Mouse (Mus musculus): ENCODE results near the gene Scn4b.

Scn4b gene

DNA sequence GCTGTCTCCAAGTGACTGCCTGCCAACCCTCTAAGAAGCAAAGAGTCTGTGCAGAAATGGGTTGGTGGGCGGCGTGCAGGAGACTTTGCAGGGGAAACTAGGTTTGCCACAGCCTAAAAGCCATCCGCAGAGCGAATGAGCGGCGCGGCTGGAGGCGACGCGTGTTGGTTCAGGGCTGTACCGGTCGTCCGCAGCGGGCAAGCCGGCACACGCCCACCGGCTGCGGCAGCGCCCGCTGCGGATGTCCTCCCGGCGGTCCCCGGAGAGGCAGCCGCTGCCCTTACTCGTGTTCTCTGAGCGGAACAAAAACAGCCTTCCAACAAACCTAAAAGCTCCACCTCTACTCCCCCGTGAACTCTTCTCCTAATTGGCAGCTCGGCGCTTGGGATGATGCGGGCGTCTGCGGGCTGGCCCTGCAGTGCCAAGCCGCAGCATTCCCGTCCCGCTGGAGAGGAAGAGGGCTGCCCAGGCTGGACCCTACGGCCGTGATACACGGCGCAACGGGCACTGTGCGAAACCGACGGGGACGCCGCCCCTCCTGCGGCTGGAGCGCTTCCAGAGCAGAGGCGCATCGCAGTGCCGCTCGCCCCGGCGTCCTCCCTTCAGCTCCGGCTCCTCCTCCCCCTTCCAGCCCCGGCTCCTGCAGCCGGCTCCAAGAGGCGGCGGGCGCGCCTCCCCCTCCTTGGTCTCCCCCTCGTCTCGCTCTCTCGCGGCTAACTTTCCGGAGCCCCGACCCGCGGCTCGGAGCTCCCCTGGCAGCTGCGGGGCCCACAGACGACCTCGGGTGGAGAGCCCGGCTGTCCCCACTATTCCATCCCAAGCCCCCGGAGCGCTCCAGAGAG, at the start of gene Scn4b:
TSS of gene Scn4b (plus strand) at position 205 of the 842 bp plus-strand sequence.
- no peak for DNase-seq (ENCODE audit: low read depth, low spot score)

DNA sequence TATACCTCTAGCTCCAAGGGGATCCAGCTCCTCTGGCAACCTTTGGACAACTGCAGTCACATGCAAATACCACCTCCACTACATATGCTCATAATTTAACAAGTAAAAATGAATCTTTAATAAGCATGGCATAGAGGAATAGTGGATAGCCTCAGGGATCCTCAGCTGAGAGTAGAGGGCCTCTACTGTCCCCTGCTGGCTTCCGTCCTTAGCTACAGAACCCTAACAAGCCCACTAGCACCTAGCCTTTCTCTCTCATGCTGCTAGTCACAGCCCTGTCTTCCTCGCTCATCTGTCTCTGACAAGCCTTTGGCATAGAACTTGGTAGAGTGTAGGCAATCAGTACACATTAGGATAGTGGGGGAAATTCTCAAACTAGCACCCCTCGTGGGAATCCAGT, 47.4 kb upstream of the Scn4b start:
- no peak for DNase-seq (ENCODE audit: low read depth, low spot score)

DNA sequence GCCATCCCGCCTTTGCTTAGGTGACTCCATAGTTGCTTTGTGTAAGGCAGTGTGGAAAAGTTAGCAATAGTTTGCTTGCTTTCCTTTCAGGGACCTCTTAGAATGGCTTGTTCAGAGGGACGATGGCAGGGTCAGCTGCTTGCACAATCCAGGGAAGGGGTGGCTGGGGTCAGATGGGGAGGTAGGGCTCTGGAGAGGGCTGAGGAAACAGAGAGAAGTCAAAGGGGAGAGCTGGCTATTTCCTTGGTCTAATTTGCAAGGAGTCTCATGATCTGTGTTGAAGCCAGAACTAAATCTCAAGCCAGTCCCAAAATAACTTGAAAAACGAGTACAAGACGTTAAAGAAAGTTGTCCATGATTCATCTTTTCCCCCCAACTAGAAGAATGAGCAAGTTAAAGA, 45.6 kb upstream of the Scn4b start:
- no peak for DNase-seq (ENCODE audit: low read depth, low spot score)

DNA sequence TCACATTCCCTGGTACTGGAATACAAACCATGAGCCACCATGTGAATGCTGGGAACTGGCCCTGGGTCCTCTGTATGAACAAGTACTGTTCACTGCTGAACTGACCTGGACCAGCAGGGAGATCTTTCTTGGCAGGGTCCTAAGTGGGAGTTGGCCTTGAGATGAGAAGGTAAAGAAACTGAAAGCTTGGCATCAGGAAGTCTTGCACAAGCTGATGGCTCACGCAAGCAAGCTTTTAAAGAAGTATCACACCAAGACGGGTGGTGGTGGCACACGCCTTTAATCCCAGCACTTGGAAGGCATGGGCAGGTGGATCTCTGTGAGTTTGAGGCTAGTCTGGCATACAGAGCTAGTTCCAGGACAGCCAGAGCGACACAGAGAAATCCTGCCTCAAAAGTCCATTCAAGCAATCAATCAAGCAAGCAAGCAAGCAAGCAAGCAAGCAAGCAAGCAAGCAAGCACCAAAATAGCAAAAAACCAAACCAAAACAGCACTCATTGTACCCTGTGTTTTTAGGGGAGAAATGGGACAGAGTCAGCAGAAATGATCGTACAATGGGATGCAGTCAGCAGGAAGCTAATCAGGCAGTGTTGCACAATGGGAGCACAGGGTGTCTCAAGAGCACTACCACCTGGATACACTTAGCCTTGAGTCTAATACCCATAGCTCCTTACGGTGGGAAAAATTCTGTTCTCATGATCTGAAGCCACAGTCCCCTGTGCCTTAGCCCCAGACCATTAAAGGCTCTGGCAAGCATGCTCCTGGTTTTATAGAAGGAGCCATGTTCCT, 42.9 kb upstream of the Scn4b start:
- DNase-seq (ENCODE audit: low read depth, low spot score): no peak

DNA sequence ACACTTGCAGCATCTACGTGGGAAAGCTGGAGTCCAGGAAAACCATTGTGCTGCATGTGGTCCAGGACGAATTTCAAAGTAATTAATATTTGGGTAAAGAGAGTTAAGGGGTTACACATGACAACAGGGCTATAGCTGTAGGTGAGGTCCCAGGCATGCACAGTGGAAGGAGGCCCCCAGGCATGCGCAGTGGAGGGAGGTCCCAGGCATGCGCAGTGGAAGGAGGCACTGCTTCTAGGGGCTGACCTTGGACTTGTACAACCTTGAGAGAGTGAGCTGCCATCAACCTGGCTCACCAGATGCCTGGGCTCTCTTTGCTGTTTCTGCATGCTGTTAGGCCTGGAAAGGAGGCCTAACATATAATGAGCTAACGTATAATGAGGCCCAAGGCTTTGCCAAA, 40.3 kb upstream of the Scn4b start:
- DNase-seq (ENCODE audit: low read depth, low spot score): no peak

DNA sequence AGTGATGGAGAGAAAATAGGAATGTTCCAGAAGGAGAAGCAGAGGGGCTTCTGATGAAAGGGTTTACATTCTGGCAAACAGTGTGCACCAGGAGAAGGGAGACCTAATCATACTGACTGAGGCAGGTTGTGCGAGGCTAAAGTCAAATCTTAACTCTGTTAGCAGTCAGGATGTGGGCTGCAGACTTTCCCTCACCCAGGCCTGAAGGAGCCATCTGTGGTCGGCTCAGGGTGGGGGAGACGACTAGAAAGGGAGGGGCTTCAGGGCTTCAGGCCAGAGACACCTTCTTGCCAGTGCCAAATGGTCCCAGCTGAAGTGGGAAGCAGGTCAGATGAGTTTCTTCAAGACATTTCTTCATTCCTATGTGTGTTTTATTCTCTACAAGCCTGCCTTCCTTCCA, 39.8 kb upstream of the Scn4b start:
- DNase-seq (ENCODE audit: low read depth, low spot score): no peak

DNA sequence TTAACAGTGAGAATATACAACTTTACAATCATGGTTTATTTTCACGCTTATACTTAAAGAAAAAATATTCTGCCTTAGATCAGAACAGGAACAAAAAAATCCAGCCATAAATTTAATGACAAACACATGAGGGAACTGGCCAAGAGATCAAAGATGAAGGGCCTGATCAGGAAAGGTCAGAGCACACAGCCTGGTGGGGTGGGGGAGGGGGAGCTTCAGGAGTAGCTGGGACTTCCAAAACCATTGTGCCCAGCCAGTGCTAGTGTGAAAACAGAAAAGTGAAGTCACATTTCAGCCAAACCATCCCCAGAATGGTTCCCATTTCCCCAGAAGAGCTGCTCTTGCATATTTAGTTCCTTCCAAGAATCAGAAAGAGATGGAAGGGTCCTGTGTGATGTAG, 35.7 kb upstream of the Scn4b start:
- no peak for DNase-seq (ENCODE audit: low read depth, low spot score)

DNA sequence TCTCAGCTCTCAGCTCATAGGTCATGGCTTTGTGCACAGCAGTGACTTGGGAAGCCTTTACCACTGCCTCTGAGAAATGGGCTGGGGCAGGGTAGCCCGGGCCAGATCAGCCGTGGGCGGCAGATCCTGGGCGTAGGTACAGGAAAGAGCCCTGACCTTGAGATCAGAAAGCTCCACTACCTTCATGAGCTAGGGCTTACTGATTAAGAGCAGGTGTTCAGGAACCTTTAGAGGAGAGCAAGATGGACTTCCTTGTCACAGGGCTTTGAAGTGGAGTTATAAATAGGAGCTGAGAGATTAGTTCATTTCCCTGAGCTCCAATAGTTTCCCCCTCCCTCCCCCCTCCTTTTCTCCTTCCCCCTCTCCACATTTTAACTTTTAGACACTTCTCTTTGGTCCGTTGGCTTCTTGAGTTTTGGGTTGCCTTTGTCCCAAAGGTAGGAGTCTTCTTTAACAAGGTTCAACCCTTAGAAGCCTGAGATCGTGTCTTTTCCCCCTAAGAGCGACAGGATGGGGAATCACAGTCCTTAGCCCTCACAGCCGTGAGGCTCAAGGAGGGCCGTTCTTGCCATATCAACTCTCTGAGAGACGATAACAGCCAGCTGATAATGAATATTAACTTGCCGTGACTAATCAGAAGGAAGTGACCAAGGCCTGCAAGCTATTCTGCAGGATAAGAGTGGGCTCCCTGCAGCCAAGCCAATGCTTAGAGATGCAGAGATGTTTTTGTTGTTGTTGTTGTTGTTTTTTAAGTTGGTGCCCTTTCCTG, 34.8 kb upstream of the Scn4b start:
- DNase-seq (ENCODE audit: low read depth, low spot score): no peak

DNA sequence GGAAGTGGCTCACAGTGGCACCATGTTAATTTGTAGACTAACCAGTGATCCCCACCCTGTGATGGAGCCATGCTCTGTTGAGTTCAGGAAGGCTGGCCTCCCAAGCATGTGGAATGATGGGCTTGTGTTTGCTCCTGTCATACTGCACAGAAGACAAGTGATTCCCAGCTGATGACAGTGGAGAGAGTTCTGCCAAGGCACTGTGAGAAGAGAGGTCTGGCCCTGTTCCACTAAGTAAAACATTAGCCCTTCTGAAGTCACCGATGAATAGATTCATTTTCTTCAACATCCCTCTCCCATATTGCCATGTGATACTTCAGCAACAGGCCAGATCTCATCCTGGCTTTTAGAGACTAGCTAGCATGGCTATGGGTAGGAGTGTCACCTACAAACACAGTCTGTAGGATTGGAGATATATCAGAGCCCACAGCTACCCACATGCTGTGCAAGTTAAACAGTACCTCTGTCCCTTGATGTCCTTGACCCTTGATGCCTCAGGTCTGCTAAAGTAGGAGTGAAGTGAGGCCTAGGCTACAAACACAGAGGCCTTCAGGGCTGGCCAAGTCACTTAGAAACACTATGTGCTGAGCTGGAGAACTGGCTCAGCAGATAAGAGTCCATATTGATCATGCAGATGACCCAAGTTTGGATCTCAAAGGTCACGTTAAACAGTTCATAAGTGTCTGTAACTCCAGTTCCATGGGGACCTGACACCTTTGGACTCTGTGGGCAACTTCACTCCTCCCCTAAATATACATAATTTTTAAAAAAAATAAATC, 32.4 kb upstream of the Scn4b start:
- DNase-seq (ENCODE audit: low read depth, low spot score): no peak

DNA sequence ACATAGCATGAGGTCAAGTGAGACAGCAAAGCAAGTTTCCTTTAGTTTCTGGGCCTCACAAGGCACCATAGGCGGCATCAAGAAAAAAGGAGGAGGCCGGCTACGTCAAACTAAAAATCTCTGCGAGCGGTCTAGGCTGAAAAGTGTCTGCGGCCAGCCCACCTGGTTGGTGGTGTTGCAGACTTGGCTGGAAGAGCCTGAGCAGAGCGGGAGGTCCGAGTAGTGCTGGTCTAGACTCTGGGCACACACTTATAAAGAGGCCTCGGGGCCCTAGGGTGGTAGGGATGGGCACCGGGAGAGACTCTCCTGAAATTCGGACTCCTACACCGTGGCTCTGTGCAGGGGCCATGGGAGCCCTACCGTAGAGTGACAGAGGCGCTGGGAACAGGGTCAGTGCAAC, 22.5 kb upstream of the Scn4b start:
- peak; percentile 85 for DNase-seq (ENCODE audit: low read depth, low spot score)

DNA sequence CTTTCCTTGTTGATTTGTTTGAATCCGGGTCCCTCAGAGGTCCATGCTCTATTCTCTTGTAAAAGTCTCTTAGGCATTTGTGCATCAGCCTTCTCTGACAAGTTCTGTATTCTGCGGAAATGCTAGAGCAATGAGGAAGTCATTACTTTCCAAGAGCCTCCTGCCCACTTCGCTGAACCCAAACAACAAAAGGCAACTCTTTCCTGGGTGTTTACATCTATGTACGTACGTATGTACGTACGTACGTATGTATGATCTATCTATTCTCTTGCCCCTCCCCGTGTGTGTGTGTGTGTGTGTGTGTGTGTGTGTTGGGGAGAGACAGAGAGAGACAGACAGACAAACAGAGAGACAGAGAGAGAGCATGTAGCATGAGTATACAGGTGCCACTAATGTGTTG, 21.4 kb upstream of the Scn4b start:
- no peak for DNase-seq (ENCODE audit: low read depth, low spot score)

DNA sequence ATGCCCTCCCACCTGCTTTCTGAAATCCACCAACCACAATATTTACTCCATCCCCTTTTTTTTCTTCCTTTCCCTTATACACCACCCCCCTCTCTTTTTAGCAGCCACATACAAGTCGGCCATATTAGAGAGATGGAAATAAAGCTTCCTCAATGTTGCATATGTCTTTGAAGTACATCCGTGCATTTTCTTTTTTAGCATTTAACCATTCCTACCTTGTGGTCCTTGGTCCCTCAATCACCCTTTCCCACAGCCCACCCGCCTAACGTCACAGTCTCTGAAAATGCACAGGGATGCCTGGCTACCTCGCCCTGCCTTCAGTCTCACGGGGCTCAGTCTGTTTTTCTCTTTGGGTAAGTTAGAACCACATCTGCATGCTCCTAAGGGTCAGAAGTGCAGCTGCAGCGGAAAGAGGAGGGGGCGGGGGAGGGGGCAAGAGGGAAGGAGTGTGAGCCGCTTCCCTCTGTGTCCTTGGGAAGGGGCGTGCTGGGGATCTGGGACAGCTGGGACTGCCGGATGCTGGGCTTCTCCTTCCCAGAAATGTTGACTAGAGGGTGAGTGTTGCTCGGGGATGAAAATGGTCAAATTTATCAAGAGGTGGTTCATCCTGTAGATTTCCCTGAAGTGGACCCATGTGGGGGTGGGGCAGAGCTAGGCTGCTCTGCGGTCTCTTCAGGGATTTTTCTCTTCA, 20.3 kb upstream of the Scn4b start, which contains the start of gene Scn2b:
TSS of gene Scn2b (plus strand) at position 42 of the 691 bp plus-strand sequence.
- DNase-seq (ENCODE audit: low read depth, low spot score): peak; percentile 83

DNA sequence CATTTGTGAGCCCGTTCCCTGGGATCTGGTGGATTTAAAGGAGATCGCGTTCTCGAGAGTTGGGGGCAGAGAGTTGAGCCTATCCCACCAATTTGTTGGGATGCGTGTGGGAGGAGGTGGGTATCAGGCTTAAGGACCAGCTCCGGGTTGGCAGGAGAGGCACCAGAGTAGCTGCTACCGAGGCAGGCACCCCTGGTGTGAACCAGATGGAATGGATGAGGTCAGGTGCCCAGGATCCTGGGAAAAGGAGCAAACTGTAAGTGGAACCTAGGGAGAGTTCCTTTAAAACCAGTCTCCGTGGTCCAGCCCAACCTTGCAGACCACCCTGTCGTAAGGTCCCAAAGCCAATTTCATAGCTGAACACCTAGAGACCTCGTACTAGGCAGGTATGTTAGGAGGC, 19.6 kb upstream of the Scn4b start:
- DNase-seq (ENCODE audit: low read depth, low spot score): no peak

DNA sequence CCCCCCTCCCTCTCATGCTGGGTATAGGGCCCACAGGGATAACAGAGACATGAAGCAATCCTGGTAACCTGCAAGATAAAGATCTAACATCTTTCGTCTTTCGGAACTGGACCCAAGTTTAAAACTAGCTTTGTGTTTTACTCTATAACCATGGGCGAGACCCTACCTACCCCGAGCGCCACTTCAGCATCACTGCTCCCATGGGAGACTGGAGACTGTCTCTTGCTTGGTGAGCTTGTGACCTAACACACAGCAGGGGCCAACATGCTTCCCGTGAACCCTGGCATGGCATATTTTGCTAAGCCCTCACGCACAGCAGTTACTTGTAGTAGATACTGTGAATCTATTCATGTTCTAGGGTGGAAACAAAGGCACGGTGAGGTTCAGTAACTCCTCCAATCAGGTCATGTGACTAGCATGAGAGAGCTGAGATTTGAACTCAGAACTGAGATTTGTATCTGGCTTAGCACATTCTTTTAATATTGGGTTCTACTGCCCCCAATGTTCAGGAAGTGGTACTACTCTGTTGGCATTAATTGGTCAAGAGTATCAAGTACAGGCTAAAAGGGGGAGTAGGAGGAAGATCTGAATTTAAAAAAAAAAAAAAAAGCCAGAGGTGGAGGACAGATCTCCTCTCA, 18.8 kb upstream of the Scn4b start:
- no peak for DNase-seq (ENCODE audit: low read depth, low spot score)

DNA sequence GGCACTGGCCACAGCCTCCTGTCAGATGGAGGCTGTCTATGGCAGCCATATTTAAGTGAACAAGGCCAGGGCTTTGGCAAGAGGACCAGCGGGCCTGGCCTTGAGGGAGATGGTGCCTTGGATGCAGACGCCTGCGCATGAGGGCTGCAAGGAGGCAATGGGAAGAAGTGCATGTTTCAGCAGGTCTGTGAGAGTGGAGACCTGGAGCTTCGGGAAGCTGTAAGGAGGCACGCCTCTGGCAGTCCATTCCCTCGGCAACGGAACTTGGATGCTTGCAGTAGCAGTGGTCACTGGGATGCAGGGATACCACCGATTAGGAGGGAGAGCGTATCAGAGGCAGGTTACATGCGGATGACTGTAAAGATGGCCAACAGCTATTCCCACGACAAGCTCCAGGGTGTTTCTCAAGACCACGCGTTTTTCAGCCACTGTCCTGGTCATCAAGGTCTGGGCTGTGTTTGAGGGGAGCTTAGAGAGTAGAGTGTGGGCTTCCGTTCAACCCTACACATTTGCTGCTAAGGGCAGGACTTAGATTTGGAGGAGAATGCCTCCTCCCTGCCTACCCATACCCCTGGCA, 18.2 kb upstream of the Scn4b start:
- no peak for DNase-seq (ENCODE audit: low read depth, low spot score)

DNA sequence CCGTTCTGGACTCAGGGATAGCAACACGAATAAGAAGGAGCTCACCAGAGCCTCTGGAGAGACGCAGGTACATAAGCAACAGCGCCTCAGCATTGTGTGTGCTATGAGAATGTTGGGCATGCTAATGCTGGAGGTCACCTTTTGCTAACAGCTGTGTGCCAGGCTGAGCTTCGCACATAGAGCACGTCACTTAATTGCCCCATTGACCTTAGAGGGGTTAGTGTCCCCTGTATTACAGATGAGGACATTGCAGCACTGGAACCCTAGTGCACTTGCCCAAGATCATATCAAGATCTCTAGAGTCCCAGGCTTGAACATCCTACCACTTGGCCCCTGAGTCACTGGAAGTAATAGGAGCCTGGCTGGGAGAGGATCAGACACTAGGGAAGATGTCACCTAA, 17.6 kb upstream of the Scn4b start:
- DNase-seq (ENCODE audit: low read depth, low spot score): no peak

DNA sequence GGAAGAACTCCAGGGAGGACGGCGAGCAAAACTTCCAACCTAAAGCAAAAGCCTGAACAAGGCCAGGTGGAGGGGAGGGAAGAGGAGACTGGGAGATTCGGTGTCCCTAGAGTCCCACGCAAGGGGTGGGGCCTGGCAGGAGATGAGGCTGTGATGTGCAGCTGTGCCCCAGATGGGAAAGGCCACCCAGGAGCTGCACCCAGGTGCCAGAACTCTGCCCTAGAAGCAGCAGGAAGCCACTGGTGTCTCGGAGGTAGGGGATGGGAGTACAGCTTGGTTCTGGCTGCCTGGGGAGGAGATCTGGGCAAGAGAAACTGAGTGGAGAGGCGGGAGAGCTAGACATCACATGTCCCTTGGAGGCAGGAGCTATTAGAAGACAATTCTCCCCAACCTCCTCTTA, 17.2 kb upstream of the Scn4b start:
- DNase-seq (ENCODE audit: low read depth, low spot score): no peak

DNA sequence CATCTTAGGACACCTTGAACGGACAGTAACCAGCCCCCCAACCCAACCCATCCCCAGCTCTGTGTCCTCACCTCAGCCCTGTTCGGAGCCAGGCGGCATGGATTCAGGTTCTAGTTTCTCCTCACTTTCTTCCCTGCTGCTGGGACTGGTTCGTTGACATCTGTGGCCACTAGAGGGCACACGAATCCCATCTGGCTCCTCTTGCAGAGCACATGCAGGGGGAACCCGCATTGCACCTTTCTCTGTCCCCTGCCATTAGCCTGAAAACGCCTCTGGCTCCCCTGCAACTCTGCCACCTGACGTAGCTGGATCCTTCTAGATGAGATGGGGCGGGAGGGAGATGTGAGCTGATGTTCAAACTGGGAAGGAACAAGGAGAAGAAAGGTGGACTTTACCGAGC, 16.4 kb upstream of the Scn4b start:
- DNase-seq (ENCODE audit: low read depth, low spot score): no peak

DNA sequence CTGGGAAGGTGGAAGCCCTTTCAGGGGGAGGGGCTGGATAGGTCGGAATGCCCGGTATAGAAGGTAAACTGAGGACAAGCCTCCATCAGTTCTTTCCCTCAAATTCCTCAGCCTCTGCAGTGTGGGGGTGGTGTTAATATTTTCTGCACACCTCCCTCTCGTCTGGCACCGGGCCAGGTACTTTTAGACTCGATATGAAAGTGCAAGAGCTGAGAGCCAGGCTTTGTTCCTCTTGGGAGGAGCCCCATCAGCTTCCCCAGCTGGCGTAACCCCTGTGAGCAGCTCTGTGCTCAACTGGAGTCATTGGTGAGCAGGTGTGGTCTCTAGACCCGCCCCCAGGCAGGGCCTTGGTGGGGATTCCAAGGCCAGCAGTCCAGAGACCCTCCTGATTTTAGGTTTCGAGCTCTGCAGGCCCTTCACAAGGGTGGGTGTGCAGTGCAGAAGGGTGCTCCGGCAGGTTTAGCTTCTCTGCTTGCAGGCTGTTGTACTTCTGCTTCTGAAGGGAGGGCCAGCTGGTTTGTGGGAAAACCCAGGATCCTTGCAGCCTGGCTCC, 15.9 kb upstream of the Scn4b start:
- peak; percentile 84 for DNase-seq (ENCODE audit: low read depth, low spot score)

DNA sequence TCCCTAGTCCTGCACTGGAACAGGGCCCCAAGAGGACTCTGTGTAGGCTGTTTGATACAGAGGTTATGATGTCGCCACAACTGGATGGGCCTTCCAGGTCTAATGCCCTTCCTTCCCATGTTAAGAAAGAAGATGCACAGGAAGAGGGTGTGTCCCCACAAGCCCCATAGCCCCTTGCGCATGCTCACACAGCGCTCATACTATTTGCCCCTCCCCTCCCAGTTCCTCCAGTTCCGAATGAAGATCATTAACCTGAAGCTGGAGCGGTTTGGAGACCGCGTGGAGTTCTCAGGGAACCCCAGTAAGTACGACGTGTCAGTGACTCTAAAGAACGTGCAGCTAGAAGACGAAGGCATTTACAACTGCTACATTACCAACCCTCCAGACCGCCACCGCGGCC, 13.0 kb upstream of the Scn4b start:
- DNase-seq (ENCODE audit: low read depth, low spot score): no peak

Measured in telencephalon, adult 2 months (tissue).